Mouse (Mus musculus) liver, adult 2 months (tissue): Measurements from ENCODE around the gene Rarg. TPM values are rescaled to one million over a fixed set of nuclear protein-coding genes. Genes with fewer than 3 reads are reported as not detected.

Experiments used
- DNase-seq: peaks from one replicate; pipeline ENCODE4 v3.0.0-alpha.2; 2011; ENCODE audit warnings: low read depth, low spot score; ENCODE audit errors: extremely low read depth
- H3K27ac ChIP-seq: fragments of 200-500 bp; replicated peaks from 2 replicates; pipeline ENCODE4 v1.5.1; 2012; ENCODE audit warnings: low read depth, mild to moderate bottlenecking, control low read depth, inconsistent platforms, low read length; ENCODE audit not compliant: insufficient read depth
- H3K27me3 ChIP-seq: fragments of 200-500 bp; 2 replicates; pipeline ENCODE4 v1.6.1; 2012; ENCODE audit warnings: mild to moderate bottlenecking, moderate library complexity, low read length, inconsistent platforms; ENCODE audit not compliant: control insufficient read depth, insufficient read depth
- H3K36me3 ChIP-seq: fragments of 200-500 bp; 2 replicates; pipeline ENCODE4 v1.6.1; 2012; ENCODE audit warnings: low read length, inconsistent platforms; ENCODE audit not compliant: control insufficient read depth, insufficient read depth
- H3K4me1 ChIP-seq: fragments of 200-500 bp; 2 replicates; pipeline ENCODE4 v1.6.1; 2011; ENCODE audit warnings: low read length; ENCODE audit not compliant: control insufficient read depth, insufficient read depth
- H3K4me3 ChIP-seq: fragments of 200-500 bp; 2 replicates; pipeline ENCODE4 v1.5.1; 2011; ENCODE audit warnings: low read depth, mild to moderate bottlenecking, control low read depth, low read length, moderate library complexity; ENCODE audit not compliant: insufficient read depth
- H3K79me2 ChIP-seq: fragments of 200-500 bp; 2 replicates; pipeline ENCODE4 v1.6.1; 2012; ENCODE audit warnings: inconsistent platforms, mild to moderate bottlenecking, low read length, moderate library complexity; ENCODE audit not compliant: control insufficient read depth, insufficient read depth
- H3K9ac ChIP-seq: fragments of 200-500 bp; 2 replicates; pipeline ENCODE4 v1.6.1; 2012; ENCODE audit warnings: low read depth, mild to moderate bottlenecking, control low read depth, inconsistent platforms, low read length
- CTCF ChIP-seq: fragments of 200-500 bp; IDR thresholded peaks from 2 replicates; pipeline ENCODE4 v1.5.1; 2011; ENCODE audit warnings: low read depth, low read length, control low read depth
- POLR2A ChIP-seq: fragments of 200-500 bp; IDR thresholded peaks from 2 replicates; pipeline ENCODE4 v1.6.1; 2011; ENCODE audit warnings: low read length, control low read depth; ENCODE audit not compliant: insufficient read depth; ENCODE audit errors: extremely low read depth
- WGBS: fragments of 180-500 bp; shearing (Covaris S2); methylation state at CpG from one replicate; pipeline ENCODE4 v1.1.7; 2018; 5-methylcytosine and 5-hydroxymethylcytosine counted together
- polyA plus RNA-seq: library from polyadenylated mRNA; depleted of rRNA; stranded (reverse); fragments of >200 nt; gene quantifications from 2 replicates; pipeline ENCODE4 v1.2.3, GENCODE M21; 2012
- total RNA-seq: library from RNA; depleted of rRNA; stranded (reverse); fragments of >200 nt; gene quantifications from 2 replicates; pipeline ENCODE4 v1.2.3, GENCODE M21; 2014

Rarg gene
- total and polyA plus RNA-seq, 2 experiments, result 1.5 to 6.0 TPM

GRCm38 (mm10) chr15:102262582-102262981, 5.3 kb upstream of the Rarg start:
- H3K79me2 ChIP-seq, result no peaks in the 10 kb centered on the region
- H3K4me1 ChIP-seq, result no peaks in the 10 kb centered on the region
- 49% methylated on average over 7 of the region's 7 CpGs for WGBS
- no peak for TF ChIP-seq POLR2A
- TF ChIP-seq CTCF, result no peak
- no peak overlapping the region for H3K27ac ChIP-seq
- no peaks in the 10 kb centered on the region for H3K36me3 ChIP-seq
- H3K9ac ChIP-seq, result no peak overlapping the region
- no peak overlapping the region for H3K4me3 ChIP-seq
- DNase-seq, result no peak
- H3K27me3 ChIP-seq, result no peaks in the 10 kb centered on the region

GRCm38 (mm10) chr15:102258581-102259253, 1.4 kb upstream of the Rarg start:
- no peak for TF ChIP-seq POLR2A
- TF ChIP-seq CTCF, result no peak
- H3K27ac ChIP-seq, result no peak overlapping the region
- H3K36me3 ChIP-seq, result no peaks in the 10 kb centered on the region
- DNase-seq, result no peak
- no peak overlapping the region for H3K4me3 ChIP-seq
- 0 out of 2 replicates have a peak, but pooled peaks cover 3% of the 10 kb centered on the region for H3K27me3 ChIP-seq
- H3K79me2 ChIP-seq, result no peaks in the 10 kb centered on the region
- no peak overlapping the region for H3K9ac ChIP-seq
- no peaks in the 10 kb centered on the region for H3K4me1 ChIP-seq
- 48% methylated on average over 11 of the region's 11 CpGs for WGBS

GRCm38 (mm10) chr15:102258076-102258470, 756 bp upstream of the Rarg start:
- 38% methylated on average over 12 of the region's 12 CpGs for WGBS
- Histone ChIP-seq H3K27ac (no peak overlapping the region), H3K79me2 (no peaks in the 10 kb centered on the region), H3K4me1 (no peaks in the 10 kb centered on the region), H3K9ac (no peak overlapping the region), H3K4me3 (no peak overlapping the region), H3K36me3 (no peaks in the 10 kb centered on the region), H3K27me3 (0 out of 2 replicates have a peak, but pooled peaks cover 3% of the 10 kb centered on the region)
- no peak for TF ChIP-seq CTCF
- DNase-seq, result no peak

GRCm38 (mm10) chr15:102256431-102257201, 701 bp downstream of the Rarg start:
- 19% methylated on average over 22 of the region's 22 CpGs for WGBS
- TF ChIP-seq CTCF (no peak), POLR2A (no peak)
- Histone ChIP-seq H3K79me2 (no peaks in the 10 kb centered on the region), H3K9ac (peak overlapping the region; percentile 81), H3K4me3 (peak overlapping the region; percentile 69), H3K4me1 (no peaks in the 10 kb centered on the region), H3K36me3 (no peaks in the 10 kb centered on the region), H3K27ac (0 out of 2 replicates have a peak overlapping the region, but pooled peaks have one; percentile 12), H3K27me3 (0 out of 2 replicates have a peak, but pooled peaks cover 3% of the 10 kb centered on the region)
- no peak for DNase-seq

GRCm38 (mm10) chr15:102255547-102256255, 1.6 kb downstream of the Rarg start:
- 60% methylated on average over 14 of the region's 14 CpGs for WGBS
- Histone ChIP-seq H3K4me3 (no peak overlapping the region), H3K9ac (no peak overlapping the region), H3K79me2 (no peaks in the 10 kb centered on the region), H3K36me3 (no peaks in the 10 kb centered on the region), H3K27me3 (0 out of 2 replicates have a peak, but pooled peaks cover 3% of the 10 kb centered on the region), H3K4me1 (no peaks in the 10 kb centered on the region), H3K27ac (no peak overlapping the region)
- TF ChIP-seq CTCF, result no peak
- TF ChIP-seq POLR2A, result no peak
- no peak for DNase-seq
